ENCODE assay signal across 28 mouse cellular contexts in genomic region chr4:101997426-101997825, GRCm38 (mm10). TPM values are rescaled to one million over a fixed set of nuclear protein-coding genes. Genes with fewer than 3 reads are reported as not detected.
"Had no signal": no experiment of that assay in that cellular context is flagged by ENCODE, and none has a peak within 500 bp of the region (broad histone marks: within the 10 kb centered on the region; RNA-seq: fewer than 3 reads in every experiment).

No protein-coding gene starts in this region.

- DNase-seq: heart, postnatal 14 days; heart, postnatal 36 days; heart, postnatal 4 days; kidney, adult 11 months; kidney, adult 18-20 months; kidney, adult 2 months; kidney, adult 8-10 months; kidney, adult 9 months; kidney, postnatal 10 days; kidney, postnatal 14 days; kidney, postnatal 25 days; kidney, postnatal 36 days; kidney, postnatal 4 days; layer of hippocampus, adult 9-11 months; layer of hippocampus, postnatal 36 days had no signal

RNA-seq across cellular contexts. Expression of gene Gm12789, which starts 11.0 kb away (rescaled TPM):
- total RNA-seq: heart, postnatal 10 days; heart, postnatal 14 days; heart, postnatal 25 days; heart, postnatal 36 days; heart, postnatal 4 days; hematopoietic stem cell, adult 5-6 weeks; hindbrain, postnatal 0 days; layer of hippocampus, adult 18-20 months; layer of hippocampus, adult 2 months; layer of hippocampus, adult 8-10 months; layer of hippocampus, postnatal 10 days; layer of hippocampus, postnatal 14 days; layer of hippocampus, postnatal 25 days; layer of hippocampus, postnatal 36 days; left cerebral cortex, adult 18-20 months; left cerebral cortex, adult 2 months; left cerebral cortex, adult 8-10 months had no signal

RNA-seq across cellular contexts. Expression of gene Gm12790, which starts 16.6 kb away (rescaled TPM):
- total RNA-seq: heart, postnatal 10 days; heart, postnatal 14 days; heart, postnatal 25 days; heart, postnatal 36 days; heart, postnatal 4 days; hematopoietic stem cell, adult 5-6 weeks; hindbrain, postnatal 0 days; layer of hippocampus, adult 18-20 months; layer of hippocampus, adult 2 months; layer of hippocampus, adult 8-10 months; layer of hippocampus, postnatal 10 days; layer of hippocampus, postnatal 14 days; layer of hippocampus, postnatal 25 days; layer of hippocampus, postnatal 36 days; left cerebral cortex, adult 18-20 months; left cerebral cortex, adult 2 months; left cerebral cortex, adult 8-10 months had no signal

RNA-seq across cellular contexts. Expression of gene Gm12794, which starts 57.2 kb away (rescaled TPM):
- total RNA-seq: heart, postnatal 10 days; heart, postnatal 14 days; heart, postnatal 25 days; heart, postnatal 36 days; heart, postnatal 4 days; hematopoietic stem cell, adult 5-6 weeks; hindbrain, postnatal 0 days; layer of hippocampus, adult 18-20 months; layer of hippocampus, adult 2 months; layer of hippocampus, adult 8-10 months; layer of hippocampus, postnatal 10 days; layer of hippocampus, postnatal 14 days; layer of hippocampus, postnatal 25 days; layer of hippocampus, postnatal 36 days; left cerebral cortex, adult 18-20 months; left cerebral cortex, adult 2 months; left cerebral cortex, adult 8-10 months had no signal
